Mouse (Mus musculus): Measurements from ENCODE around the gene Klhl29. TPM values are rescaled to one million over a fixed set of nuclear protein-coding genes. Genes with fewer than 3 reads are reported as not detected.
A peak's percentile ranks its signal among the peaks of the same experiment; 100 is the strongest.

Gene Klhl29
- total RNA-seq, 2 experiments from 2014 or later: not detected

DNA sequence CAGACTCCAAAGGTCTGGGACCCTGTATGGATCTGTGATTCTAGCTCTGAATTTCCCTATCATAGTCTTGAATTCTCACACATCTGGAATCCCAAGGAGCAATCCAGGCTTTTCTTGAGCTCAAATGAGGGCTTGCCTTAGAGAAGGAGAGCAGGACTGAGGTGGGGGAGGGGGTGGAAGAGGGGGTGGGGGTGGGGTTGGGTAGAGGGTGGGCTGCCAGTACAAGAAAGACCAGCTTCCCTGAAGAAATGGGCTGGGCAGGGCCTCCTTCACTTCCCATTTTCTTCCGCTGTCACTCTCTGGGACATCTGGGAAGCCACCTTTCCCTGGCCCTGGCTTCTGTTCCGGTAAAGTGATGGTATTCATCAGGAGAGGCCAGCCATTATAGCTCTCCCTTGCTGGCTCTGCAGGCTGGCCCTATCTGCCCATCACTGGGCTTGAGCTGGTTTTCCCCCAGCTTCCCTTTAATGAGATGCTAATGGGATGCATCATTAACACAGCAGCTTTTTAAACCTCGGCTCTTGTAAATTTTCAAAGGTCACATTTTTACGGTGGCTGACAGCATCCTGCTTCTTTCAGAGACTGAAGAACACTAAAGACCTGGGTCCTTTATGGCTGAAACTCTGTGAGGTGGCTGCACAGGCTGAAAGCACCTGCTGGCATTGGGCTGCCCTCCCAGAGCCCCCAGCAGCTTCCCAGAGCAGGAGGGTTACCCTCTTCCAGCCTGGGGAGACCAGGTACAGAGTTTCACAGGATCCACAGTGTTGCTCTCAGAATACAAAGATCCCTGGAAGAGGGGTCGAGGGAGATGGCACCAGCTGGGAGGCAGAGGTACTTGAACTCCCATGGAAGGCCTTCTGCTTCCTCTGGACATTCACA is 231.3 kb downstream of the Klhl29 start:
- no peak for ATAC-seq (replicated peaks; ENCODE audit: poor library complexity, severe bottlenecking)

DNA sequence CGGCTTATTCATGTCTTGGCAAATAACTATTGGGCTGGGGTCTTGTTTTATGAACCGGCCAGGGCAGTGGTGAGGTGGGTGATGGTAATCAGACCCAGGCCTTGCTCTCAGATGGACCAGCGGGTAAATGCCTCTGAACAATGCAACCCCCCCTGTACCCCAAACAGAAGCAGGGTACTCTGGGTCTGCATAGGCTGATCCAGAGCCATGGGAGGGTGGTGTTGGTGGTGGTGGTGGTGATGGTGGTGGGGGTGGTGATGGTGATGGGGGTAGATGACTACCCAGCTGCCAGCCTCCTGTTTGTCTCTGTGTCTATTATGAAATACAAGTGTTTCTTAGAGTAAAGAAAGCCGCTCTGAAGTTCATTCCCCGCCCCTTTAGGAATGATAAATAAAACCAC is 232.3 kb downstream of the Klhl29 start:
- no peak for ATAC-seq (replicated peaks; ENCODE audit: poor library complexity, severe bottlenecking)

DNA sequence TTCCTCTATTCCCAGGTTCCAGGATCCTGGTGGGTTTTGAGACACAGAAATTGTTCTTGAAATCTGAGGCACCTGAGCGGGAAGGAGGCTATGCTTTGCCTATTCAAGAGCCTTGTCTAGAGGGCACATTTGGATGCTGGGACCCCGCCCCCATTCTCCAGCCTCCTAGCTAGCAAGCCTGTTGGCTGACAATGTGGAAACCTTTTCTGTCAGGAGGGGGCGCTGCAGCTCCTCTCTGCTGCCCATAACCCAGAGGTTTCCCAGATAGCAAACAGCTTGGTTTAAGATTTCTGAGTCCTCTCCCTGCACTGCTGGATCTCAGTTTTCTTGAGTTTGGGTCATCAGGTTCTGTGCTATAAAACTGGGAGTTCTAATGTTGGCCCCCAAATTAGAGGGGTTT is 232.7 kb downstream of the Klhl29 start:
- peak; percentile 52; the same call in 1 of the 2 replicates for ATAC-seq (replicated peaks; ENCODE audit: poor library complexity, severe bottlenecking)

DNA sequence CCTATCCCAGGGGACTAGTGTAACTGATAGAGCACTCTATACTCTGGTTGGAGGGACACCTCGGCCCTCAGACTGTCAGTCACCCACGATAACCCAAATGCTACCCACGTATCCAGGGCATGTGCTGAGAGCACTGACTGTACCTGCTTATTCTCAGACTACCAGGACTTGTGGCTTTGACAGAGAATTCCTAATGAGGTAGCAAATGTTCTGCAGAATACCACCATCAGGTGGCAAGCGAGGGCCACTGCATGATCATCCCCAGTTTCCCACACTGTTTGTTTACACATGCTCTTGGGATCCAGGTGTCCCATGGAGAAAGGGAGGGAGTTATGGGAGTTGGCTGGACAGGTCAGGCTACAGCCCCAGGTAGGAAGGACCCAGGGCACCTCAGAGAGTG is 234.4 kb downstream of the Klhl29 start:
- no peak for ATAC-seq (replicated peaks; ENCODE audit: poor library complexity, severe bottlenecking)

DNA sequence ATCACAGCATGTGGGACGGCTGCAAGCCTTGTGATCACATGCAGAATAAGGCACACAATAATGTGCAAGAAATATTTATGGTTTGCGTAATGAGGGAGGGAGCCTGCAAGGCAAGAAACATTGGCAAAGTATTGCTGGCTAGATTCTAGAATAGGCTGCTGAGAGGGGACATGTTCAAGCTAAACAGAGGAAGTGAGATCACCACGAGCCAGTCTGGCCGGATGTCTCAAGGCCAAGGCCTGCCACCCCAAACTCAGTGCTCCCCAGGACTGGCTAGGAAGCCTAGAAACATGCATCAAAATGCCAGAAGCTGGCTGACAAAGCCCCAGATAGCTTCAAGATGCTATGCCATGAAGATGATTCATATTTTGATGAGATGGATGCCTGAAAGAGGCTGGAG is 236.2 kb downstream of the Klhl29 start:
- no peak for ATAC-seq (replicated peaks; ENCODE audit: poor library complexity, severe bottlenecking)

DNA sequence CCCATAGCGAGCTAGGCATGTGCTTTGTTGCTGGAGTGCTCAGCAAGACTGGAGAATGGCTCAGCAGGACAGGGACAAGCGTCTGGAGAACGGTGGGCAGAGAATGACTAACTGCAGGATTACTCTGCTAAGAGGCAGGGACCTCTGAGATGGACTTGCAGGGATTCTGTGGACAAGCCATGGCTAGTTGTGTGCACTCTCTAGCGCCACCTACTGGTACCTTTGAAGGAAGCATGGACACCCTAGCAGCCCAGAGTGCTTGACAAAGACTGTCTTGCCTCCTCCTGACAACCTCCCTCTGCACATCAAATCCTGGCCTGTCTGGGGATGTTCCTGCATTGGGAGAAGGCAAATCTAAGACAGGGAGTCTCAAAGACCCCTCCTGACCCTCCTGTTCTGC is 239.2 kb downstream of the Klhl29 start:
- peak; percentile 37 for ATAC-seq (replicated peaks; ENCODE audit: poor library complexity, severe bottlenecking)

DNA sequence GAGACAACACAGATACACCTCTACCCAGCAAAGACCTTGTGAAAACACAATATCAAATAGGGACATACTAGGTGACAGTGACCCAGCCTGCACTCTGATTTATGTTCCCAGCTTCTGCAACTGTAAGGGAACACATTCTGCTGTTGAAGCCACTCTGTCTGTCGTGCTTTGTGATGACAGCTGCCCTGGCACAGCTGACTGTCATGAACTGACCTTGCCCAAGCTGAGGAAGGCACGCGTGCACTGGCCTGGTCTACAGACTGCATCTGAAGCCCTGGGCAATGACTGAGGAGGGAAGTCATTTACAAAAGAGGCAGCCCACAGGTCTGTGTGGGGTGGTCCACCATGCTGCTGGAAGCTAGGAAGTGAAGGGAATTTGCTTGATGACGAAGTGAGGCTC is 246.3 kb downstream of the Klhl29 start:
- ATAC-seq (replicated peaks; ENCODE audit: poor library complexity, severe bottlenecking): no peak

DNA sequence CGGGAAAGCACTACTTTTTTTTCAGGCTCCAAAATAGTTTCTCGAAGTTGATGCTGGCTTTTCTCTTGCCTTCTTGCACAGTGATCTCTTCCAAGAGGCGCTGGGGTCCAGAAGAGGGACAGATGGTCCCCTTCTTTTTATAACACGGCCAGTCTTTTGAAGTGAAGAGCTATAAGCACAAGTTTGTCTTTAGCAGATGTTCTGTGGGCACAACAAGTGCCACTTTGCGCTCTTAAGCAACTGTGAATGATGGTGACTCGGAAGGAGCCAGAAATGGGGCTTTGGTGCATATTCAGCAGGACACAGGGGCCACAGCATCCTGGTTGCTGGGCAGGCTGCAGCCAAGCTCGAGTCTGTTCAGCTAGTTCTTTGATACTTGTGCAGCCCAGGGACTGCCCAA is 249.6 kb downstream of the Klhl29 start:
- ATAC-seq (replicated peaks; ENCODE audit: poor library complexity, severe bottlenecking): no peak

DNA sequence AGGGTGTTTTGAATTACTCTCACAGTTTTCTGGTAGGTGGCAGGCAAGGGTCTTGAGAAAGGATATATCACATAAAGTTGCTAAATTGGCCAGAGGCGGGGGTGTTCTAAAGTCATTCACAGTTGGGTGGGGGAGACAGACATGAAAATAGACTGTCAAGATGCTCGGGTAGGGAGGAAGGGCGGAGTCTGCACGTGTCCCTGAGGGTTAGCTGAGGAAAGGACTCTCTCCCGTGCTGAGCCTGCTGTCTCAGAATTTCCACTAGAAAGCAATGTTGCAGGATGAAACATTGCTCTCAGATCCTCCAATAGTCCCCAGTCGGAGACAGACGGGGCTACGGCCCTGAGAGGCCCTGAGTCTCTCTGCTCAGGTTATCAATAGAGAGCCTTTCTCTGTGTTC is 252.5 kb downstream of the Klhl29 start:
- no peak for ATAC-seq (replicated peaks; ENCODE audit: poor library complexity, severe bottlenecking)

DNA sequence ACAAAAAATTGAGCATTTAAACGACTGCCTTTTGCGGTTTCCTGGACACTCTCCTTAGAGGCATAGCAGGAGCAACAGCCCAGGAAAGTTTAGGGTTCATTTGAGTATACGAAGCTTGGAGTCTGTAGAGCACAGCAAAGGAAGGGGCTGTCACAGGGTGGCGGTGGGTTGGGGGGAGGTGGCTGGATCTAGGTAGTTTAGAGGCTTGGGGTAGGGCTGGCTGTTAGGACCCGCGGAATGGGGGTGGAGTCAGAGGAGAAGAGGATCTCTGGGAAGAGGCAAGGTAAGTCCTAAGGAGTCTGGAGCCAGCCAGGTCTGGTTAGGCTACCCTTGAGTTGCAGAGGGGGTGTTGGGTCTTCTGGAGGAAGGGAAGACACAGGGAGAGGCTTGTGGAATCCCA is 255.2 kb downstream of the Klhl29 start:
- no peak for ATAC-seq (replicated peaks; ENCODE audit: poor library complexity, severe bottlenecking)

DNA sequence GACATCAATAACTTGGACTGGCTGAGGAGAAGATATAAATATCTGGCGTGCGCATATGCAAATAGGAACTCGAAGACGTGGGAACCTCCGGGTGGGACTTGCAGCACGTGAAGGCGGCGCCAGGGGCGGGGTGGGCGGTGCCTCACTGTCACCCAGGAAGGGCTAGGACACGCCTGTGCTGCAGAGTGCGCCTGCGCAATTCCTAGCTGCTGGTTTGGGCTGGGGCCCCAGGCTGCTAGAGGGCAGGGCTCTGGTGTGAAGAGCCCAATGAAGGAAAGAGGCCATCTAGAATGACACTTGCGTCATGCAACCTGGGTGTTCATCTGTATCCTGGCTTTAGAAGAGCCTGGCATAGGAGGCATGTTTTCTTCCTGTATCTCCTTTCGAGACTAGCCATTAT is 255.8 kb downstream of the Klhl29 start:
- ATAC-seq (replicated peaks; ENCODE audit: poor library complexity, severe bottlenecking): peak; percentile 48

DNA sequence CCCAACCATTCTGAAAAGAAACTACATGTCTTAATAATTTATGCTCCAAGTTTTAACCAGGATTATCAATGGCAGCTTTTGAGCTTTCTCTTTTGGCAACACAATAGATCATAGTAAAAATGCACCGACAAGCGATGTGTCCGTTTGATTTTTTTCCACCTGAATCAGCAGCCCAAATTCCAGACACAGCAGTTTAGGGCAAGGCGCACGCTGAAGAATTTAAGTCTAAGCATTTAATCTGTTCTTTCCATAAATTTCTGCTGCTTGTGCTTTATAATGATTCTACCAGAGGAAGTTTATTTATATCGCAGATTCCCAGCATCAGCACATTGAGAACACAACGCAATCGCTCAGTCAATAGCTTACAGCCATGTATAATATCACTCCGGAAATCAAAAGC is 256.2 kb downstream of the Klhl29 start:
- ATAC-seq (replicated peaks; ENCODE audit: poor library complexity, severe bottlenecking): no peak

DNA sequence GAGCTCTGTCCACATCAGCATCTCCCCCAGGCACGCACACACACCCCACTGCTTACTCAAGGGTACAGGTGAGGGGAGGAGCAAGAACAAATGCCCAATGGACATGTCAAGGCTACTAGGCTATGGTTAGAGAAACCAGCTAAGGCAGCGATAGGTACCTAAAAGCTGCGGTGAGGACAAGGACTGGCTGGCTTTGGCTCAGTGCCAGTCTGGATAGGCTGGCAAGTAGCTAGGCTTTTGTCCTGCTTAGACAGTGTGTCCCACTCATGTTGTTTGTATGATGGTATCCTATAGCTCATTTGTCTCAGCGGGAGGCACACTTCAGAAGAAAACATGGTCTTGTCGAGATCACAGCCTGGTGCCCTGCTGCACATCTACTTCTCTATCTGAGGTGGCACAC is 258.9 kb downstream of the Klhl29 start:
- no peak for ATAC-seq (replicated peaks; ENCODE audit: poor library complexity, severe bottlenecking)

DNA sequence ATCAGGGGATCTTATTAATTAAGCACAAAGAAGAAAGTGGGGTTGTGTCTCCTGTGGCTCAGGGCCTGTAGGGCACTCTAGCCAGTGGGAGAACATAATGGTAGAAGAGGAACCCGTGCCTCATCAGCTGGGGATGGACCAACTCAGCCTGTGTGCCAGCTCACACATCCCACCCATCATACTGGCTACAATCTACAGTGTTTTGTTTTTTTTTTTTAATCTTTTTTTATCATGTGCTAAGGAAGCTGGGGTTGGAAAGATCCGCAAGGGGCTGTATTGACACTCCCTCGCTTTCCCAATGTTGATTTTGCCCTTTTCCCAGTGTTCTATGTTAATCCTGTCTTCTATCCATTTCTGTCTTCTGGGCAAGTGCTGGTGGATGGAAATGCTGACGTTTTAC is 260.9 kb downstream of the Klhl29 start:
- ATAC-seq (replicated peaks; ENCODE audit: poor library complexity, severe bottlenecking): no peak

DNA sequence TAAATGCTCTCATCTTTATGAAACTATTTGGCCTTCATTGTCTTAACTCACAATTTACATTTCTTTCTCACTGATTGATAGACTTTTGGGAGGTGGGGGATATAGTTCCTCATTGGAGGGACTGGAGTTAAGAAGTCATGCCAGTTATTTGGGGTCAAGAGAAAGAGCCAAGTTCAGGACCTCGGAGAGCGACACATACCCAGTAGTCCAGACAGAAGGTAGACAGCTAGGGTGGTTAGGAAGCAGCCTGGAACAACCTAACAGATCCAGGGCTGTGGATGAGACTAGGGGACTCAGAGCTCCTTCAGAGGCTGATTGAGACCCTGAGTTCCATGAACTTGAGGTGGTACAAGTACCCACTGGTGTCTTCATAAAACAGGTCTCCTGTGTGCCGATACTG is 264.1 kb downstream of the Klhl29 start:
- ATAC-seq (replicated peaks; ENCODE audit: poor library complexity, severe bottlenecking): no peak

DNA sequence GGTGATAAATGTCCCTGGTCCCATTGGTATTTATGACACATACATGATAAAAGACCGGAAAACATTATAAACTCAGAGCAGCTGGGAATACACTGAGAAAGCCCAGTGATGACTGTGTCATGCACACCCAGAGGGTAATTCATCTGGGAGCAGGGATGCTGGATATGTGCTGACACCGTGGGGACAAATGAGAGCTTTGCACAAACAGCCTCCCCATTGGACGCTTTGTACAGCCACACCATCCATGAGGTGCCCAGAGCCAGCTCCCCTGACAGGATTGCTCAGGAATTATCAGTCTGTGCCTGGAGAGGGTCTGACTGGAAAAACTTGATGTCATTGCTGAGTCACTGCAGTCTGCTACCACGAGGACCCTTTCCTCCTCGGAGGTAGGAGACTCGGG is 266.9 kb downstream of the Klhl29 start:
- no peak for ATAC-seq (replicated peaks; ENCODE audit: poor library complexity, severe bottlenecking)

DNA sequence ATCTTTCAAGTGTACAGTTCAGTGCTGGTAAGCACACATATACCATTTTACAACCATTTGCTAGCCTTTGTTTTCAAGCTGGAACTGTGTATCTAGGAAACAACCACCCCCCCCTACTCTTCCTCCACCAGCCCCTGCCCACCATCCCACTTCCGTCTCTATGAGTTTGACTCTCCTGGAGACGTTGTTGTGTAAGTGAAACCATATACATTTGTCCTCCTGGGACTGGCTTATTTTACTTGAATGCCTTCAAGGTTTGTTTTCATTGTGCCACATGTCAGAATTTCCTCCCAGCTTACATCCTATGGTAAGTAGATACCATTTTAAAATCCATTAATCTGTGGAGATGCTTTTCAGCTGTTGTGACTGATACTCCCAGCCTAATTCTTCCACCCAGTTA is 267.7 kb downstream of the Klhl29 start:
- ATAC-seq (replicated peaks; ENCODE audit: poor library complexity, severe bottlenecking): no peak

DNA sequence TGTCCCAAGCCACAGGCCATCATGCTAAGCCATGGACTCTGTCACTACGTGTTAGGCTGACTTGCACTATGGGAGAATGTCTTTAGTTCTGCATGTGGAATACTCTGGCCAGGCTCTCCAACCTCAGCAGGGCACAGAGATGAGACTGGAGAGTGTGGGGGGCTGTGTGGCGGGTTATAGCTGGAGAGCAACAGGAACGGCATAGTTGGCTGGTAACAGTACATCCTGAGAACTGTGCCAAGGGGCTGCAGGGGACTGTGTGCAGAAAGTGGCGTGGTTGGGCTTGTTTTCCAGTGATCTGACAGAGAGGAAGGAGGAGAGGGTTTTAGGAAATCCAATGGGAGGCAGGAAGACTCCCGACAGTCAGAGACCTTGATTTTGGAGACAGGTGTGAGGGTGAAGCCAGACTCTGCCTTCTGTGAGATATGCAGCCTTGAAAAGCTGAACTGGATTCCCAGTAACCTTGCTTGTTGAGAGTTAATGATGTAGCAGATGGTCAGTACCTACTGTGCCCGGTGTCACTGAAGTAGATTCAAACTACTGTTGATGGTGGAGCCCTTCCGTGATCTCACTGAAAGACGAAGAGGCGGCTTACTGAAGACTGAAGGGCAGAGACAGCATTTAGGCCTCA is 270.9 kb downstream of the Klhl29 start:
- no peak for ATAC-seq (replicated peaks; ENCODE audit: poor library complexity, severe bottlenecking)

DNA sequence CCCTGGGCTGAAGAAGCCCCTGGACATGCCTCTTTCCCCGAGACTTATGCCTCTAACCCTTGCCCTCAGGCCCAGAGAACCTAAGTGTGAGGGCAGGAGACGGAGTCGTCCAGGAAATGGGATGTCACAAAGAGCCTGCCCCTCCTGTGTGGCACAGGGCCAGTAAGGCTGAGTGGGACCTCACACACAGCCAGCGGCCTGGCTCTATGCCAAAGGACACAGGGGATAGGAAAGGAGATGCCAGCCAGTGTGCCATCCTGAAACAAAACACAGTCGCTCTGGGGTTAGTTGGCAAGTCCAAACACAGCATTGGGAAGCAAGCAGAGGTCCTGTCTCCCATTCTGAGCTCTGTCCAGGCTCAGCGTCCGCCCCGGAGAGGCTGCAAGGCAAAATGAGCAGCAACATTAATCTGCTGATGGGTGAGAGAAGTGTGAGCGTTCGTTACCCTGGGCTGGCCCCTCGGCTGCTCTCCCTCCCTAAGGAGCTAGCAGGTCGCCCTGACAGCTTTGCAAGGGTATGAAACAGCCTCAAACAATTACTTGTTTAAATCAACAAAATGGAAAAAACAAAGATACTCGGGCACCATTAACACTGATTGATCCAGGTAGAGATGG is 274.0 kb downstream of the Klhl29 start:
- ATAC-seq (replicated peaks; ENCODE audit: poor library complexity, severe bottlenecking): no peak

DNA sequence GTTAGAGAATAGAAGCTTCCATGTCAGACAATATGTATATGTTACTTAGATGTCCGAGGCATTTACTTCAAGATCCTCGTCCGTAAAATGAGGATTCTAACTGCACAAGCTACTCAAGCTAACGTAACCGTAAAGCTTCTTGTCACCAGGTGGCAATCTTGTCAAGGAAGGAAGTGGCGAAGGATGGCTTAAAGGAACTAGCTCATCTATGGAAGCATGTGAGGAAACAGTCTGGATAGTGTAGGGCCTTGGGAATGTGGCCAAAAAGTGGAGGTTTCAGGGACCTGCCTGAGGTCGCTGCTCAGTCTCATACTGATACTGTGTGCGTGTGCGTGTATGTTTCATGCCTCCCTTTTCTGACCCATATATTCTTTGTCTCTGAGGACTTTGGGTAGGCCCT is 275.9 kb downstream of the Klhl29 start:
- no peak for ATAC-seq (replicated peaks; ENCODE audit: poor library complexity, severe bottlenecking)

DNA sequence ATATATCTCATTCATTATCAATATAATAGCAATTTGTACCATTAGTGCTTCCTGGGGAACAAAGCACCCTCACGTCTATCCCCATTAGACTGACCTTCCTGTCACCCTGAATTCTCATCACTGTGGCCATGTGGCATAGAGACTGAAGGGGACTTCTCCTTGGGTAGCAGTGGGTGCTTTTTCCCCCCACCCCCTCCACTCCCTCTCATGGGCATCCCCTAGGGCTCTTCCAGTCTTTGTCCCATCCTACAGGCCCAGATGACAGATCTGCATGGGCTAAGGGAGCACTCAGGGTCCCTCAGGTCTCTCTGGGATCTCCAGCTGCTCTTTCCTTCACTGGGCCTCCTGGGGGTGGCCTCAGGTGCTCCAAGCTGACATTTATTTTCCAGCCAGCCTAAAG is 286.8 kb downstream of the Klhl29 start:
- ATAC-seq (replicated peaks; ENCODE audit: poor library complexity, severe bottlenecking): no peak
